Mouse (Mus musculus) midbrain, postnatal 0 days (tissue): ENCODE data around the gene Med15. TPM values are rescaled to one million over a fixed set of nuclear protein-coding genes. Genes with fewer than 3 reads are reported as not detected.
A peak's percentile ranks its signal among the peaks of the same experiment; 100 is the strongest.
"Not testable (repeated sequence)": the region's sequence is repeated elsewhere in the genome, so short reads cannot be mapped to it uniquely, and the experiment has no call there.

Source experiments
- ATAC-seq: fragments of 200-750 bp; cut with Nextera tagmentation; 2 replicates; pipeline ENCODE4 v1.8.0; 2017; ENCODE audit warnings: moderate number of reproducible peaks, mild to moderate bottlenecking, moderate TSS enrichment, moderate library complexity; ENCODE audit not compliant: low FRiP score
- DNase-seq: peaks from one replicate; pipeline ENCODE4 v3.0.0-alpha.2; 2015; ENCODE audit warnings: low spot score
- H3K27ac ChIP-seq: fragments of 300-500 bp; sonication (generic); 2 replicates; pipeline ENCODE4 v1.5.1; 2014; ENCODE audit warnings: low read depth, mild to moderate bottlenecking, low read length, mixed read lengths
- H3K27me3 ChIP-seq: fragments of 300-500 bp; sonication (generic); 2 replicates; pipeline ENCODE4 v1.6.1; 2014; ENCODE audit warnings: low read length, control low read depth, mixed read lengths; ENCODE audit not compliant: insufficient read depth
- H3K36me3 ChIP-seq: fragments of 300-500 bp; sonication (generic); 2 replicates; pipeline ENCODE4 v1.6.1; 2014; ENCODE audit warnings: low read length, control low read depth, mixed read lengths; ENCODE audit not compliant: insufficient read depth
- H3K4me1 ChIP-seq: fragments of 300-500 bp; sonication (generic); 2 replicates; pipeline ENCODE4 v1.6.1; 2014; ENCODE audit warnings: mild to moderate bottlenecking, control low read depth, antibody characterized with exemption, low read length, mixed read lengths; ENCODE audit not compliant: insufficient read depth
- H3K4me2 ChIP-seq: fragments of 300-500 bp; sonication (generic); 2 replicates; pipeline ENCODE4 v1.6.1; 2014; ENCODE audit warnings: low read depth, mild to moderate bottlenecking, low read length, mixed read lengths; ENCODE audit not compliant: poor library complexity, severe bottlenecking
- H3K4me3 ChIP-seq: fragments of 300-500 bp; sonication (generic); 2 replicates; pipeline ENCODE4 v1.5.1; 2014; ENCODE audit warnings: low read depth, mild to moderate bottlenecking, low read length, moderate library complexity
- H3K9ac ChIP-seq: fragments of 300-500 bp; sonication (generic); replicated peaks from 2 replicates; pipeline ENCODE4 v1.6.1; 2014; ENCODE audit warnings: mild to moderate bottlenecking, low read length, moderate library complexity, mixed read lengths; ENCODE audit not compliant: poor library complexity, severe bottlenecking
- H3K9me3 ChIP-seq: fragments of 300-500 bp; sonication (generic); 2 replicates; pipeline ENCODE4 v1.6.1; 2016; ENCODE audit warnings: low read length, control low read depth
- CTCF ChIP-seq: IDR thresholded peaks from 2 replicates; pipeline ENCODE4 v1.5.1; 2016; ENCODE audit warnings: antibody characterized with exemption, mild to moderate bottlenecking
- WGBS: fragments of 180-500 bp; shearing (Covaris S2); extraction: QIAGEN DNeasy Blood & Tissue Kit; methylation state at CpG from one replicate; pipeline ENCODE4 v1.1.7; 2014; 5-methylcytosine and 5-hydroxymethylcytosine counted together
- polyA plus RNA-seq: library from polyadenylated mRNA; unstranded; fragments of >200 nt; fragmentation: Nextera tagmentation; extraction: Ambion mirVana; gene quantifications from 2 replicates; pipeline ENCODE4 v1.2.1, GENCODE M21; 2015
- total RNA-seq: library from RNA; depleted of rRNA; stranded (reverse); fragments of >200 nt; gene quantifications from 2 replicates; pipeline ENCODE4 v1.2.3, GENCODE M21; 2014; rRNA removed

The Med15 gene
- total and polyA plus RNA-seq, 2 experiments from 2014 or later = 49.3 to 58.3 TPM

GRCm38 (mm10) chr16:17614740-17615139, 118.0 kb downstream of the Med15 start:
- not testable (repeated sequence) for H3K27me3 ChIP-seq, H3K36me3 ChIP-seq, ATAC-seq, H3K4me2 ChIP-seq, H3K27ac ChIP-seq, H3K4me1 ChIP-seq, DNase-seq, H3K9me3 ChIP-seq, H3K4me3 ChIP-seq, H3K9ac ChIP-seq
- 92% methylated on average over 6 of the region's 6 CpGs for WGBS
- TF ChIP-seq CTCF = peak; percentile 67

DNA sequence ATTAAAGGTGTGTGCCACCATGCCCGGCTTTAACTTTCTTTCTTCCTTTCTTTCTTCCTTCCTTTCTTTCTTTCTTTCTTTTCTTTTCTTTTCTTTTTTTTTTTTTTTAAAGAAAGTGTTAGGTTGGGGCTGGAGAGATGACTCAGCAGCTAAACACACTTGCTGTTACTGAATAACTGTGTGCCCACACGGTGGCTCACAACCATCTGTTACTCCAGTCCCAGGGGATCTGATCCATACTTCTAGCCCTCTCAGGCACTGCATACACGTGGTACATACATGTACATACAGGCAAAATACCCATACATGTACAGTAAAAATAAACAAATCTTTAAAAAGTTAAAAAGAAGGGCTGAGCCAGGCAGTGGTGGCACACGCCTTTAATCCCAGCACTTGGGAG, 121.3 kb downstream of the Med15 start:
- no peaks in the 10 kb centered on the region for H3K9me3 ChIP-seq
- H3K27ac ChIP-seq = no peak overlapping the region
- no peak for TF ChIP-seq CTCF
- H3K36me3 ChIP-seq = no peaks in the 10 kb centered on the region
- ATAC-seq = no peak
- H3K4me3 ChIP-seq = no peak overlapping the region
- H3K4me2 ChIP-seq = no peak overlapping the region
- no peaks in the 10 kb centered on the region for H3K27me3 ChIP-seq
- 67% methylated on average over 4 of the region's 4 CpGs for WGBS
- no peak for DNase-seq
- H3K4me1 ChIP-seq = no peaks in the 10 kb centered on the region
- H3K9ac ChIP-seq = no peak overlapping the region

DNA sequence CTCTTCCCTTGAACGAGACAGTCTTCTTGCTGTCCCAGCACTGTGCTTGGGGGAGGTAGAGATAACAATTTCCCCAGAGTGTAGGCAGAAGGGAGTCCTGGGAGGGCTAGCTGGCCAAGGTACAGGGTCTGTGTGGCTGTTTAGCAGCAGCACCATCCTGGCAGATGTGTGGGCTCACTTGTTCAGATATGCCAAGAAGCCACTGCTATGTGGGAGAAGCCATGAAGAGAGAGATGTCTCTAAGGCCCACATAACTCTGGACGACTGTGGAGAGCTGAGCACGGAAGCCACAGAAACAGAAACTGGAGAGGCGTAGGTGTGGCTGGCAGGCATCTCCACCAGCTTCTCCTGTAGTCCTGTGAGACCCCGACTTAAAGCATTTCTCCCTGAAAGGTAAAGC, 127.0 kb downstream of the Med15 start:
- H3K4me1 ChIP-seq = no peaks in the 10 kb centered on the region
- no peaks in the 10 kb centered on the region for H3K9me3 ChIP-seq
- no peak for DNase-seq
- no peak for TF ChIP-seq CTCF
- no peak overlapping the region for H3K4me2 ChIP-seq
- H3K27me3 ChIP-seq = no peaks in the 10 kb centered on the region
- H3K9ac ChIP-seq = no peak overlapping the region
- H3K4me3 ChIP-seq = no peak overlapping the region
- H3K27ac ChIP-seq = no peak overlapping the region
- ATAC-seq = no peak
- 79% methylated on average over 5 of the region's 5 CpGs for WGBS
- H3K36me3 ChIP-seq = no peaks in the 10 kb centered on the region

DNA sequence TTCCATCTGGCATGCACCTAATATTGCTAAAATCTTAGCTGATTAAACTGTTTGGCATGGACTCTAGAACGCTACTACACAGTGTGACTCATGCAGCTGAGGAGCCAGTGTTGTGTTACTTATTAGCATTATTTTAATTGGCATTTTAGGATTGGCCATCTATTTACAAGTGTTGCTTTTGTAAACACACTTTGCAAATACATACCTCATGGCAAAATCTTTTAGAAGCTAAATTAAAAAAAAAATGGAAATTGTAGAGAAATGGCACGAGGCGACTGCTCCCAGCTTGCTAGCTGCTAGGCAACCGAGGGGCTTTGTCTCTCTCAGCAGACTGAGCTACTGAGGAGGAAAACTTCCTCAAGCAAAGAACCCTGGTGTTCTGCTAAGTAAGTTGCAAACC, 127.8 kb downstream of the Med15 start:
- H3K4me1 ChIP-seq = no peaks in the 10 kb centered on the region
- no peak for ATAC-seq
- DNase-seq = peak; percentile 28

More for the DNA sequence above, 127.8 kb downstream of the Med15 start:
- no peak overlapping the region for H3K4me3 ChIP-seq
- WGBS = 38% methylated on average over 4 of the region's 4 CpGs
- H3K9ac ChIP-seq = no peak overlapping the region
- H3K36me3 ChIP-seq = no peaks in the 10 kb centered on the region
- TF ChIP-seq CTCF = no peak
- H3K27ac ChIP-seq = no peak overlapping the region
- no peaks in the 10 kb centered on the region for H3K9me3 ChIP-seq
- no peaks in the 10 kb centered on the region for H3K27me3 ChIP-seq
- no peak overlapping the region for H3K4me2 ChIP-seq

Other genes starting within 250 kb of the Med15 start
- gene Aifm3, start 243.3 kb downstream of the Med15 start, total RNA-seq = 16.2 and 23.2 TPM in 2 replicates
- 12.5 and 14.1 TPM in 2 replicates for gene Aifm3, start 243.3 kb downstream of the Med15 start, polyA plus RNA-seq
- gene Lztr1, start 224.2 kb downstream of the Med15 start, total RNA-seq = 221 and 264 TPM in 2 replicates
- gene Lztr1, start 224.2 kb downstream of the Med15 start, polyA plus RNA-seq = 94.0 and 104 TPM in 2 replicates
- 59.3 and 65.5 TPM in 2 replicates for gene Thap7, start 201.8 kb downstream of the Med15 start, total RNA-seq
- gene Thap7, start 201.8 kb downstream of the Med15 start, polyA plus RNA-seq = 57.1 and 64.1 TPM in 2 replicates
- gene Lrrc74b, start 171.6 kb downstream of the Med15 start, total RNA-seq = 1.1 and 2.9 TPM in 2 replicates
- gene Lrrc74b, start 171.6 kb downstream of the Med15 start, polyA plus RNA-seq = 2.1 and 2.5 TPM in 2 replicates
- gene P2rx6, start 171.0 kb downstream of the Med15 start, total RNA-seq = 1.1 and 2.6 TPM in 2 replicates
- 2.9 TPM in 2 replicates for gene P2rx6, start 171.0 kb downstream of the Med15 start, polyA plus RNA-seq
- gene Slc7a4, start 149.7 kb downstream of the Med15 start, total RNA-seq = 69.7 and 76.6 TPM in 2 replicates
- 45.7 and 46.5 TPM in 2 replicates for gene Slc7a4, start 149.7 kb downstream of the Med15 start, polyA plus RNA-seq
- 49.9 and 58.5 TPM in 2 replicates for gene Smpd4, start 113.5 kb downstream of the Med15 start, total RNA-seq
- 23.4 and 24.7 TPM in 2 replicates for gene Smpd4, start 113.5 kb downstream of the Med15 start, polyA plus RNA-seq
- 22.5 and 25.3 TPM in 2 replicates for gene Ccdc74a, start 86.4 kb downstream of the Med15 start, total RNA-seq
- gene Ccdc74a, start 86.4 kb downstream of the Med15 start, polyA plus RNA-seq = 30.8 and 35.5 TPM in 2 replicates
- gene Klhl22, start 26.7 kb upstream of the Med15 start, total RNA-seq = 150 and 156 TPM in 2 replicates
- gene Klhl22, start 26.7 kb upstream of the Med15 start, polyA plus RNA-seq = 79.3 and 82.6 TPM in 2 replicates
- 8.5 and 12.6 TPM in 2 replicates for gene Scarf2, start 64.4 kb upstream of the Med15 start, total RNA-seq
- 2.1 and 2.4 TPM in 2 replicates for gene Scarf2, start 64.4 kb upstream of the Med15 start, polyA plus RNA-seq
- gene B830017H08Rik, start 100.2 kb upstream of the Med15 start, total RNA-seq = 7.0 and 13.5 TPM in 2 replicates
- 7.8 and 8.5 TPM in 2 replicates for gene B830017H08Rik, start 100.2 kb upstream of the Med15 start, polyA plus RNA-seq
- gene Car15, start 105.5 kb upstream of the Med15 start, total RNA-seq = 2.4 and 12.8 TPM in 2 replicates
- 1.7 and 2.0 TPM in 2 replicates for gene Car15, start 105.5 kb upstream of the Med15 start, polyA plus RNA-seq
- 0.66 and 1.6 TPM in 2 replicates for gene Gm20518, start 158.8 kb upstream of the Med15 start, total RNA-seq
- 0.15 and 0.25 TPM in 2 replicates for gene Gm20518, start 158.8 kb upstream of the Med15 start, polyA plus RNA-seq
- not detected in 2 replicates for gene Tssk1, start 161.3 kb upstream of the Med15 start, total RNA-seq
- gene Tssk1, start 161.3 kb upstream of the Med15 start, polyA plus RNA-seq = 0.07 TPM in 1 of 2 replicates, not detected in the other
- gene Dgcr2, start 165.7 kb upstream of the Med15 start, total RNA-seq = 161 and 178 TPM in 2 replicates
- gene Dgcr2, start 165.7 kb upstream of the Med15 start, polyA plus RNA-seq = 94.0 and 95.9 TPM in 2 replicates
- not detected in 2 replicates for gene Tssk2, start 165.7 kb upstream of the Med15 start, total RNA-seq
- not detected in 2 replicates for gene Tssk2, start 165.7 kb upstream of the Med15 start, polyA plus RNA-seq
- 40.4 and 52.2 TPM in 2 replicates for gene Ess2, start 178.5 kb upstream of the Med15 start, total RNA-seq
- 41.3 and 43.4 TPM in 2 replicates for gene Ess2, start 178.5 kb upstream of the Med15 start, polyA plus RNA-seq
- 0.61 TPM in 1 of 2 replicates, not detected in the other for gene Gsc2, start 182.2 kb upstream of the Med15 start, total RNA-seq
- 0.31 and 0.52 TPM in 2 replicates for gene Gsc2, start 182.2 kb upstream of the Med15 start, polyA plus RNA-seq
- 178 and 184 TPM in 2 replicates for gene Slc25a1, start 195.3 kb upstream of the Med15 start, total RNA-seq
- gene Slc25a1, start 195.3 kb upstream of the Med15 start, polyA plus RNA-seq = 146 and 155 TPM in 2 replicates
- not detected in 2 replicates for gene Vpreb2, start 247.5 kb upstream of the Med15 start, total RNA-seq
- not detected in 2 replicates for gene Vpreb2, start 247.5 kb upstream of the Med15 start, polyA plus RNA-seq